Mouse (Mus musculus) CD8-positive naive resting alpha-beta T cell, adult 2 months (primary cell): ENCODE data around the gene Bcl2a1b.
"Not testable (repeated sequence)": the region's sequence is repeated elsewhere in the genome, so short reads cannot be mapped to it uniquely, and the experiment has no call there.

Source experiments
- DNase-seq, 2 experiments: peaks; one replicate each; pipeline ENCODE4 v3.0.0; 2022; ENCODE audit warnings: low read depth in 2 of 2, low spot score in 2 of 2

Gene Bcl2a1b

GRCm38 (mm10) chr9:89198969-89199416 is at the start of gene Bcl2a1b, which contains the start of gene Gm29094:
Gene Bcl2a1b, plus strand, starts transcription at chr9:89199209.
Gene Gm29094, plus strand, starts transcription at chr9:89199379.
- peak; percentile 56 to 66 for DNase-seq

GRCm38 (mm10) chr9:89172539-89172938 is 26.5 kb upstream of the Bcl2a1b start:
- DNase-seq = not testable (repeated sequence)

GRCm38 (mm10) chr9:89178833-89179232 is 20.2 kb upstream of the Bcl2a1b start:
- peak; percentile 65 to 76 for DNase-seq

- DNase-seq = not testable (repeated sequence)
Measured at GRCm38 (mm10) chr9:89179469-89179868, 19.5 kb upstream of the Bcl2a1b start.

GRCm38 (mm10) chr9:89187006-89187405 is 12.0 kb upstream of the Bcl2a1b start:
- not testable (repeated sequence) for DNase-seq

GRCm38 (mm10) chr9:89195483-89195882 is 3.5 kb upstream of the Bcl2a1b start:
- not testable (repeated sequence) for DNase-seq

GRCm38 (mm10) chr9:89197509-89197908 is 1.5 kb upstream of the Bcl2a1b start:
- not testable (repeated sequence) for DNase-seq

GRCm38 (mm10) chr9:89198349-89198748 is 660 bp upstream of the Bcl2a1b start:
- DNase-seq = not testable (repeated sequence)

- DNase-seq = not testable (repeated sequence)
Measured at GRCm38 (mm10) chr9:89202256-89202655, 3.2 kb downstream of the Bcl2a1b start.

- not testable (repeated sequence) for DNase-seq
Measured at GRCm38 (mm10) chr9:89208939-89209338, 9.9 kb downstream of the Bcl2a1b start.

- not testable (repeated sequence) for DNase-seq
Measured at GRCm38 (mm10) chr9:89210353-89211064, 11.5 kb downstream of the Bcl2a1b start, which contains the start of gene Mthfs. Gene Mthfs, plus strand, starts transcription at chr9:89210676.

GRCm38 (mm10) chr9:89211065-89211858 is 12.3 kb downstream of the Bcl2a1b start:
- peak; percentile 78 to 88 for DNase-seq

- DNase-seq = peak; percentile 75 to 79
Measured at GRCm38 (mm10) chr9:89212428-89212827, 13.4 kb downstream of the Bcl2a1b start.

GRCm38 (mm10) chr9:89218174-89218573 is 19.2 kb downstream of the Bcl2a1b start:
- DNase-seq = not testable (repeated sequence)

- not testable (repeated sequence) for DNase-seq
Measured at GRCm38 (mm10) chr9:89219668-89220067, 20.7 kb downstream of the Bcl2a1b start.

- DNase-seq = not testable (repeated sequence)
Measured at GRCm38 (mm10) chr9:89220704-89221287, 21.8 kb downstream of the Bcl2a1b start.

GRCm38 (mm10) chr9:89226071-89226470 is 27.1 kb downstream of the Bcl2a1b start:
- no peak for DNase-seq

GRCm38 (mm10) chr9:89228122-89228521 is 29.1 kb downstream of the Bcl2a1b start:
- no peak for DNase-seq

GRCm38 (mm10) chr9:89230897-89231497 is 32.0 kb downstream of the Bcl2a1b start:
- DNase-seq = not testable (repeated sequence)

GRCm38 (mm10) chr9:89237131-89237530 is 38.1 kb downstream of the Bcl2a1b start:
- DNase-seq = not testable (repeated sequence)

- not testable (repeated sequence) for DNase-seq
Measured at GRCm38 (mm10) chr9:89238976-89239505, 40.0 kb downstream of the Bcl2a1b start.
